Mouse (Mus musculus): ENCODE results near the gene Slc44a4. TPM values are rescaled to one million over a fixed set of nuclear protein-coding genes. Genes with fewer than 3 reads are reported as not detected.

Gene Slc44a4
- 0.16 and 0.68 TPM in 2 replicates for polyA plus RNA-seq (2015; fragmentation: Nextera tagmentation; extraction: Ambion mirVana)

GRCm38 (mm10) chr17:34913930-34914665 is at the start of gene Slc44a4:
Slc44a4 (plus strand) TSS chr17:34914466.
- H3K27me3 ChIP-seq (ENCODE audit: control insufficient read depth, insufficient read depth, low read length) = no peaks in the 10 kb centered on the region
- ATAC-seq (replicated peaks; ENCODE audit: extremely low read depth, insufficient read depth, low FRiP score) = no peak
- peaks cover 3% of the 10 kb centered on the region; the same call in 1 of the 2 replicates for H3K4me1 ChIP-seq (ENCODE audit: control insufficient read depth, insufficient read depth, low read length)
- WGBS = 44% methylated on average over 18 of the region's 18 CpGs
- peaks cover 40% of the 10 kb centered on the region for H3K36me3 ChIP-seq (ENCODE audit: control insufficient read depth, insufficient read depth)
- H3K4me3 ChIP-seq (ENCODE audit: low read length) = no peak within 1 kb of the TSS
- no peak within 1 kb of the TSS for H3K9ac ChIP-seq (ENCODE audit: low read length)
- no peak within 1 kb of the TSS; the same call in 1 of the 2 replicates for H3K4me2 ChIP-seq (ENCODE audit: low read depth, low read length)
- no peaks in the 10 kb centered on the region for H3K9me3 ChIP-seq (replicated peaks; ENCODE audit: control insufficient read depth, low read length)
- H3K27ac ChIP-seq (ENCODE audit: low read length) = no peak within 1 kb of the TSS

- Histone ChIP-seq H3K4me3 (ENCODE audit: low read length) (no peak overlapping the region), H3K27me3 (ENCODE audit: control insufficient read depth, insufficient read depth, low read length) (no peaks in the 10 kb centered on the region), H3K4me1 (ENCODE audit: control insufficient read depth, insufficient read depth, low read length) (no peaks in the 10 kb centered on the region), H3K27ac (ENCODE audit: low read length) (no peak overlapping the region), H3K9me3 (replicated peaks; ENCODE audit: control insufficient read depth, low read length) (no peaks in the 10 kb centered on the region), H3K9ac (ENCODE audit: low read length) (no peak overlapping the region), H3K4me2 (ENCODE audit: low read depth, low read length) (no peak overlapping the region), H3K36me3 (ENCODE audit: control insufficient read depth, insufficient read depth) (no peaks in the 10 kb centered on the region)
- WGBS = 53% methylated on average over 7 of the region's 7 CpGs
- no peak for ATAC-seq (replicated peaks; ENCODE audit: extremely low read depth, insufficient read depth, low FRiP score)
Measured at GRCm38 (mm10) chr17:34865981-34866380, 48.3 kb upstream of the Slc44a4 start.

- no peak for ATAC-seq (replicated peaks; ENCODE audit: extremely low read depth, insufficient read depth, low FRiP score)
- no peak overlapping the region for H3K4me2 ChIP-seq (ENCODE audit: low read depth, low read length)
- WGBS = 82% methylated on average over 6 of the region's 6 CpGs
- H3K27me3 ChIP-seq (ENCODE audit: control insufficient read depth, insufficient read depth, low read length) = no peaks in the 10 kb centered on the region
- H3K36me3 ChIP-seq (ENCODE audit: control insufficient read depth, insufficient read depth) = no peaks in the 10 kb centered on the region
- no peak overlapping the region for H3K27ac ChIP-seq (ENCODE audit: low read length)
- no peaks in the 10 kb centered on the region for H3K4me1 ChIP-seq (ENCODE audit: control insufficient read depth, insufficient read depth, low read length)
- H3K9ac ChIP-seq (ENCODE audit: low read length) = no peak overlapping the region
- no peak overlapping the region for H3K4me3 ChIP-seq (ENCODE audit: low read length)
- no peaks in the 10 kb centered on the region for H3K9me3 ChIP-seq (replicated peaks; ENCODE audit: control insufficient read depth, low read length)
Measured at GRCm38 (mm10) chr17:34874321-34874720, 39.9 kb upstream of the Slc44a4 start.

GRCm38 (mm10) chr17:34879336-34879879 is 34.9 kb upstream of the Slc44a4 start, which contains the start of gene Zbtb12:
Zbtb12 (plus strand) TSS chr17:34879483.
- WGBS = 53% methylated on average over 11 of the region's 11 CpGs
- H3K9ac ChIP-seq (ENCODE audit: low read length) = peak within 1 kb of the TSS; percentile 55
- no peak within 1 kb of the TSS for H3K27ac ChIP-seq (ENCODE audit: low read length)
- H3K36me3 ChIP-seq (ENCODE audit: control insufficient read depth, insufficient read depth) = no peaks in the 10 kb centered on the region
- no peak for ATAC-seq (replicated peaks; ENCODE audit: extremely low read depth, insufficient read depth, low FRiP score)
- no peak within 1 kb of the TSS for H3K4me3 ChIP-seq (ENCODE audit: low read length)
- H3K27me3 ChIP-seq (ENCODE audit: control insufficient read depth, insufficient read depth, low read length) = no peaks in the 10 kb centered on the region
- 0 out of 2 replicates have a peak, but pooled peaks cover 4% of the 10 kb centered on the region for H3K4me1 ChIP-seq (ENCODE audit: control insufficient read depth, insufficient read depth, low read length)
- H3K4me2 ChIP-seq (ENCODE audit: low read depth, low read length) = peak within 1 kb of the TSS; percentile 30
- H3K9me3 ChIP-seq (replicated peaks; ENCODE audit: control insufficient read depth, low read length) = no peaks in the 10 kb centered on the region

- no peak overlapping the region for H3K4me3 ChIP-seq (ENCODE audit: low read length)
- no peaks in the 10 kb centered on the region for H3K9me3 ChIP-seq (replicated peaks; ENCODE audit: control insufficient read depth, low read length)
- H3K27ac ChIP-seq (ENCODE audit: low read length) = no peak overlapping the region
- 0 out of 2 replicates have a peak, but pooled peaks cover 4% of the 10 kb centered on the region for H3K4me1 ChIP-seq (ENCODE audit: control insufficient read depth, insufficient read depth, low read length)
- no peak overlapping the region for H3K4me2 ChIP-seq (ENCODE audit: low read depth, low read length)
- H3K27me3 ChIP-seq (ENCODE audit: control insufficient read depth, insufficient read depth, low read length) = no peaks in the 10 kb centered on the region
- no peaks in the 10 kb centered on the region for H3K36me3 ChIP-seq (ENCODE audit: control insufficient read depth, insufficient read depth)
- no peak for ATAC-seq (replicated peaks; ENCODE audit: extremely low read depth, insufficient read depth, low FRiP score)
- no peak overlapping the region for H3K9ac ChIP-seq (ENCODE audit: low read length)
Measured at GRCm38 (mm10) chr17:34881166-34881565, 33.1 kb upstream of the Slc44a4 start.

- Histone ChIP-seq H3K9ac (ENCODE audit: low read length) (no peak within 1 kb of the TSS), H3K27me3 (ENCODE audit: control insufficient read depth, insufficient read depth, low read length) (no peaks in the 10 kb centered on the region), H3K4me2 (ENCODE audit: low read depth, low read length) (peak within 1 kb of the TSS; percentile 35), H3K36me3 (ENCODE audit: control insufficient read depth, insufficient read depth) (no peaks in the 10 kb centered on the region), H3K4me1 (ENCODE audit: control insufficient read depth, insufficient read depth, low read length) (0 out of 2 replicates have a peak, but pooled peaks cover 4% of the 10 kb centered on the region), H3K4me3 (ENCODE audit: low read length) (no peak within 1 kb of the TSS), H3K9me3 (replicated peaks; ENCODE audit: control insufficient read depth, low read length) (no peaks in the 10 kb centered on the region), H3K27ac (ENCODE audit: low read length) (no peak within 1 kb of the TSS)
- ATAC-seq (replicated peaks; ENCODE audit: extremely low read depth, insufficient read depth, low FRiP score) = no peak
- 15% methylated on average over 15 of the region's 15 CpGs for WGBS
Measured at GRCm38 (mm10) chr17:34881683-34882310, 32.5 kb upstream of the Slc44a4 start, which contains the start of gene Gm20547. Gm20547 (minus strand) TSS chr17:34882042.

GRCm38 (mm10) chr17:34883332-34883731 is 30.9 kb upstream of the Slc44a4 start:
- Histone ChIP-seq H3K4me2 (ENCODE audit: low read depth, low read length) (no peak overlapping the region), H3K4me3 (ENCODE audit: low read length) (no peak overlapping the region), H3K9ac (ENCODE audit: low read length) (no peak overlapping the region), H3K27me3 (ENCODE audit: control insufficient read depth, insufficient read depth, low read length) (no peaks in the 10 kb centered on the region), H3K36me3 (ENCODE audit: control insufficient read depth, insufficient read depth) (no peaks in the 10 kb centered on the region), H3K9me3 (replicated peaks; ENCODE audit: control insufficient read depth, low read length) (no peaks in the 10 kb centered on the region), H3K4me1 (ENCODE audit: control insufficient read depth, insufficient read depth, low read length) (0 out of 2 replicates have a peak, but pooled peaks cover 4% of the 10 kb centered on the region), H3K27ac (ENCODE audit: low read length) (no peak overlapping the region)
- ATAC-seq (replicated peaks; ENCODE audit: extremely low read depth, insufficient read depth, low FRiP score) = no peak
- 59% methylated on average over 3 of the region's 3 CpGs for WGBS

GRCm38 (mm10) chr17:34884704-34885103 is 29.6 kb upstream of the Slc44a4 start:
- Histone ChIP-seq H3K4me2 (ENCODE audit: low read depth, low read length) (no peak overlapping the region), H3K9me3 (replicated peaks; ENCODE audit: control insufficient read depth, low read length) (no peaks in the 10 kb centered on the region), H3K9ac (ENCODE audit: low read length) (no peak overlapping the region), H3K27ac (ENCODE audit: low read length) (no peak overlapping the region), H3K27me3 (ENCODE audit: control insufficient read depth, insufficient read depth, low read length) (no peaks in the 10 kb centered on the region), H3K36me3 (ENCODE audit: control insufficient read depth, insufficient read depth) (no peaks in the 10 kb centered on the region), H3K4me3 (ENCODE audit: low read length) (no peak overlapping the region), H3K4me1 (ENCODE audit: control insufficient read depth, insufficient read depth, low read length) (0 out of 2 replicates have a peak, but pooled peaks cover 4% of the 10 kb centered on the region)
- 84% methylated on average over 6 of the region's 6 CpGs for WGBS
- no peak for ATAC-seq (replicated peaks; ENCODE audit: extremely low read depth, insufficient read depth, low FRiP score)

GRCm38 (mm10) chr17:34885615-34886014 is 28.7 kb upstream of the Slc44a4 start:
- no peak for ATAC-seq (replicated peaks; ENCODE audit: extremely low read depth, insufficient read depth, low FRiP score)
- Histone ChIP-seq H3K4me3 (ENCODE audit: low read length) (no peak overlapping the region), H3K27ac (ENCODE audit: low read length) (no peak overlapping the region), H3K27me3 (ENCODE audit: control insufficient read depth, insufficient read depth, low read length) (no peaks in the 10 kb centered on the region), H3K4me2 (ENCODE audit: low read depth, low read length) (no peak overlapping the region), H3K9me3 (replicated peaks; ENCODE audit: control insufficient read depth, low read length) (no peaks in the 10 kb centered on the region), H3K4me1 (ENCODE audit: control insufficient read depth, insufficient read depth, low read length) (0 out of 2 replicates have a peak, but pooled peaks cover 4% of the 10 kb centered on the region), H3K36me3 (ENCODE audit: control insufficient read depth, insufficient read depth) (no peaks in the 10 kb centered on the region), H3K9ac (ENCODE audit: low read length) (no peak overlapping the region)
- 54% methylated on average over 3 of the region's 3 CpGs for WGBS

Measured in heart, embryonic 16.5 days (tissue).